Mouse (Mus musculus) liver, adult (tissue): ENCODE results near the gene Csnk1d.

Experiments
- GATA4 ChIP-seq: IDR thresholded peaks from 2 replicates; pipeline ENCODE4 v1.6.1; 2014; ENCODE audit warnings: mild to moderate bottlenecking, low read length; ENCODE audit not compliant: insufficient replicate concordance

Csnk1d gene

DNA sequence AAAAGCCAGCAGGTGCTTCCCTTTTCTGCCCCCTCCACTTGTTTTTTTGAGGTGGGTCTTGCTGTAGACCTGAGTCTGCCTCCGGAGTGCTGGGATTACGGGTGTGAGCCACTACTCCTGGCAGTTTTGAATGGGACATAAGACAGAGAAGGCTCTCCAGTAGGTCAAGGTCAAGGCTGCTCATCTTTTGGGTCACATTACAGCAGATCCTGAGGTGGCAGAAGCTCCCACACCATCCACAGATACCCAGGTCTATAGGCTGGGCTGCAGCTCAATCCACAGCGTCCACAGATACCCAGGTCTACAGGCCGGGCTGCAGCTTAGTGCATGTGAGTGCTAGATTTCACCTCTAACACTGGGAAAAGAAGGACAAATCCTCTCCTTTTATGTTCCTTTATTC lies 77.3 kb downstream of the Csnk1d start:
- TF ChIP-seq GATA4: no peak
